Mouse (Mus musculus) midbrain, embryonic 13.5 days (tissue): ENCODE results near the gene Ovca2. TPM values are rescaled to one million over a fixed set of nuclear protein-coding genes. Genes with fewer than 3 reads are reported as not detected.

Experiments used
- ATAC-seq: fragments of 200-750 bp; cut with Nextera tagmentation; 2 replicates; pipeline ENCODE4 v1.8.0; 2017; ENCODE audit warnings: mild to moderate bottlenecking, moderate TSS enrichment, moderate library complexity
- H3K27ac ChIP-seq: fragments of 300-500 bp; sonication (generic); 2 replicates; pipeline ENCODE4 v1.5.1; 2015; ENCODE audit warnings: inconsistent platforms, mild to moderate bottlenecking, moderate library complexity
- H3K27me3 ChIP-seq: fragments of 300-500 bp; sonication (generic); 2 replicates; pipeline ENCODE4 v1.6.1; 2015; ENCODE audit warnings: mild to moderate bottlenecking, inconsistent platforms
- H3K36me3 ChIP-seq: fragments of 300-500 bp; sonication (generic); 2 replicates; pipeline ENCODE4 v1.6.1; 2015; ENCODE audit warnings: mild to moderate bottlenecking, inconsistent platforms
- H3K4me1 ChIP-seq: fragments of 300-500 bp; sonication (generic); replicated peaks from 2 replicates; pipeline ENCODE4 v1.6.1; 2015; ENCODE audit warnings: inconsistent platforms
- H3K4me2 ChIP-seq: fragments of 300-500 bp; sonication (generic); replicated peaks from 2 replicates; pipeline ENCODE4 v1.6.1; 2015; ENCODE audit warnings: moderate library complexity, mild to moderate bottlenecking, inconsistent platforms
- H3K4me3 ChIP-seq: fragments of 300-500 bp; sonication (generic); replicated peaks from 2 replicates; pipeline ENCODE4 v1.5.1; 2015; ENCODE audit warnings: mild to moderate bottlenecking, inconsistent platforms
- H3K9ac ChIP-seq: fragments of 300-500 bp; sonication (generic); replicated peaks from 2 replicates; pipeline ENCODE4 v1.6.1; 2015; ENCODE audit warnings: mild to moderate bottlenecking, inconsistent platforms
- H3K9me3 ChIP-seq: fragments of 300-500 bp; sonication (generic); 2 replicates; pipeline ENCODE4 v1.6.1; 2016; ENCODE audit warnings: mild to moderate bottlenecking, inconsistent platforms
- WGBS: fragments of 180-500 bp; shearing (Covaris S2); methylation state at CpG from one replicate; pipeline ENCODE4 v1.1.7; 2015; 5-methylcytosine and 5-hydroxymethylcytosine counted together
- polyA plus RNA-seq: library from polyadenylated mRNA; unstranded; fragments of >200 nt; fragmentation: Nextera tagmentation; extraction: Ambion mirVana; gene quantifications from 2 replicates; pipeline ENCODE4 v1.2.1, GENCODE M21; 2015

Gene Ovca2
- polyA plus RNA-seq, 1 experiment from 2014 or later: 19.8 TPM

DNA sequence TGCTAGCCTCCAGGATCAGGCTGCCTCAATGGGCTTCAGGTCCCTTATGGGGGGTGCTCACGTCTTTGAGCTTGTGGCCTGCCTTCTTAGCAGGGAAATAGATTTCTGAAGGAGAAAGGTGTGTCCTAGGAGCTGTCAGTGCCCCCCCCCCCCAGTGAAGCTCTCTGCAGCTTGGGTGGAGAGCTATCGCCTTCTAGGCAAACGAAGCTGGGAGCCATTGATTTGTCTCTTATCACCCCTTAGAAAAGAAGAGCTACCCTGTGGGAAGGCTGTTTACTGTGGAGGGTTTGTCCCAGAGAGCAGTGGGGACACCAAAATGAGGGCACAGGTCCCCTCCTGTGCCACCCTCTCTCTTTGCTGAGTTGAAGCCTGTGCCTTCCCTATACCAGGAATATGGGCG lies 31.5 kb upstream of the Ovca2 start:
- Histone ChIP-seq H3K9me3 (no peaks in the 10 kb centered on the region), H3K27me3 (no peaks in the 10 kb centered on the region), H3K4me2 (0 out of 2 replicates have a peak overlapping the region, but pooled peaks have one; percentile 25), H3K36me3 (no peaks in the 10 kb centered on the region), H3K4me1 (peaks cover 81% of the 10 kb centered on the region), H3K9ac (no peak overlapping the region; the same call in 1 of the 2 replicates), H3K4me3 (no peak overlapping the region), H3K27ac (peak overlapping the region; percentile 86)
- no peak for ATAC-seq
- 45% methylated on average over 4 of the region's 4 CpGs for WGBS

GRCm38 (mm10) chr11:75209363-75209762 lies 30.7 kb upstream of the Ovca2 start:
- no peaks in the 10 kb centered on the region for H3K9me3 ChIP-seq
- 60% methylated on average over 4 of the region's 4 CpGs for WGBS
- H3K27me3 ChIP-seq: no peaks in the 10 kb centered on the region
- peak overlapping the region; percentile 86 for H3K27ac ChIP-seq
- no peak overlapping the region for H3K9ac ChIP-seq
- H3K4me3 ChIP-seq: no peak overlapping the region
- H3K4me1 ChIP-seq: peaks cover 81% of the 10 kb centered on the region
- no peak for ATAC-seq
- no peak overlapping the region for H3K4me2 ChIP-seq
- H3K36me3 ChIP-seq: no peaks in the 10 kb centered on the region

DNA sequence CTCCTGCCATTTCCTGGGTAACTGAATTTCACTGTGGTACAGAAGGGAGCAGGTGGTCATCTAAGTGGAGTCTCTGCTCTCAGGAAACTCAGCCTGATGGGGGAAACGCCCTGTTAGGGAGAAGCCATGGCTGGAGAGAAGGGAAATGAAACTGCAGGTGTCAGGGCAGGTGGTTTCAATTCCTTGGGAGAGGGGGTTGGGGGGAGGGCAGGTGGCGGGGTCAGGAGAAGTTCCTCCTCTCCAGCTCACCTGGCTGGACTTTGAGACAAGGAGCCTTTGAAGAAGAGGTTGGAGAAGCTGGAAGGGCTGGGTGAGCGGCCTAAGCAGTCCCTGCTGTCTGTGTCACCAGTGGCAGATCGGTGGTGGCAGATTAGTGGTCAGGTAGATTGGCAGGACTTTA lies 27.7 kb upstream of the Ovca2 start:
- no peak overlapping the region for H3K4me3 ChIP-seq
- no peaks in the 10 kb centered on the region for H3K9me3 ChIP-seq
- 79% methylated on average over 4 of the region's 4 CpGs for WGBS
- no peak overlapping the region for H3K9ac ChIP-seq
- H3K36me3 ChIP-seq: no peaks in the 10 kb centered on the region
- no peak overlapping the region for H3K4me2 ChIP-seq
- peaks cover 79% of the 10 kb centered on the region for H3K4me1 ChIP-seq
- no peak for ATAC-seq
- H3K27me3 ChIP-seq: no peaks in the 10 kb centered on the region
- no peak overlapping the region for H3K27ac ChIP-seq

DNA sequence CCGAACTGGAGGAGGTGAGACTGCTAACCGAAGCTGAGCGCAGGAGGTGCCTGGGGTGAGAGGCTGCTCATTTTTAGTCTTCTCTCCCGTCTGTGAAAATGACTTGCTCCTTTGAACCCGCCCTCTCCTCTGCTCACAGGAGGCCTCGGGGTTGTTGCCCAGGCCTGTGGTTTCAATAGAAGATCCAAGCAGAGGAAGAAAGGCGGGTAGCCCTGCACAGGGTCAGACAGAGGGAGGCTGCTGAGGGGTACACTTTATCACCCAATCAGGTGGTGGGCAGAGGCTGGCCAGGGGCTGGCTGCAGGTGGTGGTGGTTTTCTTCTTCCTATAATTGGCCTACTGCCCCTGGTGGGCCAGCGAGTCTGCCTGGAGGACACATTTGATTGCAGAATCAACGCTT lies 25.8 kb upstream of the Ovca2 start:
- H3K4me1 ChIP-seq: peaks cover 72% of the 10 kb centered on the region
- peak overlapping the region; percentile 56 for H3K27ac ChIP-seq
- no peak overlapping the region for H3K9ac ChIP-seq
- no peaks in the 10 kb centered on the region for H3K9me3 ChIP-seq
- H3K4me3 ChIP-seq: no peak overlapping the region
- 0 out of 2 replicates have a peak, but pooled peaks cover 1% of the 10 kb centered on the region for H3K36me3 ChIP-seq
- no peak overlapping the region for H3K4me2 ChIP-seq
- no peaks in the 10 kb centered on the region for H3K27me3 ChIP-seq
- no peak for ATAC-seq
- 36% methylated on average over 9 of the region's 9 CpGs for WGBS

DNA sequence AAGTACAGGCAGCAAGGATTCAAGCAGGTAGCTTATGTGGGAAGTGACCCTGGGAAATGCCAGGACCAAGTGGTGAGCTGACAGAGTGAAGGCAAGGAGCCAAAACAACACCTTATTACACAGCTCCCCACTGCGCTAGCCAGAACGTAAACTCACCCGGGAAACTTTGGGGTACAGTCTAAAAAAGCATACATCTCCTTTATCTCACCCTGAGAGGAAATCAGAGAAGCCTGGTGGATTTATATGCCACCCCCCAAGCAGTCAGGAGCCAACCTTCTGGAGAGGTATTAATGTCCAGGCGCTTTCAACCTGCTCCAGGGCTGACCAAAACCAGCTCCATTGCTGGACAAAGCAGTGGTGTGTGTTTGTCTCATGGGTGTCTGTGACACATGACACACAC lies 25.3 kb upstream of the Ovca2 start:
- 87% methylated on average over 4 of the region's 4 CpGs for WGBS
- H3K9me3 ChIP-seq: no peaks in the 10 kb centered on the region
- H3K27me3 ChIP-seq: no peaks in the 10 kb centered on the region
- 0 out of 2 replicates have a peak, but pooled peaks cover 3% of the 10 kb centered on the region for H3K36me3 ChIP-seq
- ATAC-seq: no peak
- H3K4me3 ChIP-seq: no peak overlapping the region
- peaks cover 67% of the 10 kb centered on the region for H3K4me1 ChIP-seq
- H3K27ac ChIP-seq: peak overlapping the region; percentile 56; the same call in 1 of the 2 replicates
- no peak overlapping the region for H3K4me2 ChIP-seq
- no peak overlapping the region for H3K9ac ChIP-seq

- Histone ChIP-seq H3K36me3 (0 out of 2 replicates have a peak, but pooled peaks cover 3% of the 10 kb centered on the region), H3K4me2 (no peak overlapping the region), H3K27me3 (peaks cover 10% of the 10 kb centered on the region), H3K9ac (no peak overlapping the region), H3K9me3 (no peaks in the 10 kb centered on the region), H3K27ac (peak overlapping the region; percentile 11), H3K4me1 (peaks cover 74% of the 10 kb centered on the region), H3K4me3 (no peak overlapping the region)
- 62% methylated on average over 8 of the region's 8 CpGs for WGBS
- ATAC-seq: no peak
Observed at GRCm38 (mm10) chr11:75201721-75202120, 23.1 kb upstream of the Ovca2 start.

DNA sequence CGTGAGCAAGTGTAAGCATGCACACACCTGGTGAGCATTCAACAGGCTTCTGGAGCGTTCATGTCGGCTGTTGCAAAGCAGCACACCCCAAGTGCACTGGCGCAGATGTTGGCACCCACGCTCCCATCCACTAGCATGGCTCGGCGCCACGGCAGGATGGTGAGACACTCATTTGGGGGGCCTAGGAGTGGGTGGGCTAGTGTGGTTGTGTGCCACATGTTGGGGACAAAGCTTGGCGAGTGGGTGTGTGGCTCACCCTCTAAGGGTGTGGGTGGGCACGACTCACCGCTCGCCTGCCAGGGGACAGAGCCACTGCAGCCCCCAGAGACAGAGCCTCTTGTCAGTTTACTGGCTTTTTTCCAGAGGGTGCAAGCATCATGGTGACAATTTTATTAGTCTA lies 22.3 kb upstream of the Ovca2 start:
- 0 out of 2 replicates have a peak, but pooled peaks cover 3% of the 10 kb centered on the region for H3K36me3 ChIP-seq
- H3K9me3 ChIP-seq: no peaks in the 10 kb centered on the region
- H3K4me2 ChIP-seq: no peak overlapping the region
- peak overlapping the region; percentile 11 for H3K27ac ChIP-seq
- WGBS: 93% methylated on average over 12 of the region's 12 CpGs
- H3K4me1 ChIP-seq: peaks cover 77% of the 10 kb centered on the region
- H3K27me3 ChIP-seq: peaks cover 18% of the 10 kb centered on the region
- no peak for ATAC-seq
- H3K9ac ChIP-seq: no peak overlapping the region
- no peak overlapping the region for H3K4me3 ChIP-seq

- H3K36me3 ChIP-seq: 0 out of 2 replicates have a peak, but pooled peaks cover 3% of the 10 kb centered on the region
- H3K9me3 ChIP-seq: no peaks in the 10 kb centered on the region
- 87% methylated on average over 5 of the region's 5 CpGs for WGBS
Observed at GRCm38 (mm10) chr11:75199951-75200350, 21.3 kb upstream of the Ovca2 start.

DNA sequence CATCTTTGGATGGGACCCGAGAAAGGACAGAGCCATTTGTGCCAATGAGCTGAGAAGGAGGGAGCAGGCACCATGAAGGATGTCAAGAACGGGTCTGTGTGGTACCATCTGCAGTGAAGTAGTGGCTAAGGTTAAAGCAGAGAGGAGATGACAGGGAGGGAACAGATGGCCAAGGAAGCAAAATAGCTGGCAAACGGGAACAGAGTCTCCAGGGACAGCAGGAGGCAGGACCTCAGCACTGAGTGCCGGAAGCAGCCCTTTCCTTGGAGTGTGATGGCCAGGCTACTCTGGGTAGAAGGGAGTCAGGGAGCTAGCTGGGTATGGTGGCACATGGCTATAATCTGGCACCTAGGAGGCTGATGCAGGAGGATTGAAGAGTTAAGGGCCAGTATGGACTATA lies 20.2 kb upstream of the Ovca2 start:
- H3K4me1 ChIP-seq: peaks cover 80% of the 10 kb centered on the region
- peaks cover 40% of the 10 kb centered on the region for H3K27me3 ChIP-seq
- 63% methylated on average over 4 of the region's 4 CpGs for WGBS
- H3K36me3 ChIP-seq: 0 out of 2 replicates have a peak, but pooled peaks cover 3% of the 10 kb centered on the region
- no peaks in the 10 kb centered on the region for H3K9me3 ChIP-seq
- no peak overlapping the region for H3K4me3 ChIP-seq
- no peak overlapping the region for H3K4me2 ChIP-seq
- no peak overlapping the region for H3K27ac ChIP-seq
- no peak for ATAC-seq
- no peak overlapping the region for H3K9ac ChIP-seq

More at GRCm38 (mm10) chr11:75199951-75200350, 21.3 kb upstream of the Ovca2 start:
- Histone ChIP-seq H3K4me2 (no peak overlapping the region), H3K4me3 (no peak overlapping the region), H3K27ac (no peak overlapping the region), H3K27me3 (peaks cover 28% of the 10 kb centered on the region), H3K9ac (no peak overlapping the region), H3K4me1 (peaks cover 78% of the 10 kb centered on the region)
- no peak for ATAC-seq

- WGBS: 34% methylated on average over 7 of the region's 7 CpGs
Observed at GRCm38 (mm10) chr11:75197956-75198355, 19.3 kb upstream of the Ovca2 start.

DNA sequence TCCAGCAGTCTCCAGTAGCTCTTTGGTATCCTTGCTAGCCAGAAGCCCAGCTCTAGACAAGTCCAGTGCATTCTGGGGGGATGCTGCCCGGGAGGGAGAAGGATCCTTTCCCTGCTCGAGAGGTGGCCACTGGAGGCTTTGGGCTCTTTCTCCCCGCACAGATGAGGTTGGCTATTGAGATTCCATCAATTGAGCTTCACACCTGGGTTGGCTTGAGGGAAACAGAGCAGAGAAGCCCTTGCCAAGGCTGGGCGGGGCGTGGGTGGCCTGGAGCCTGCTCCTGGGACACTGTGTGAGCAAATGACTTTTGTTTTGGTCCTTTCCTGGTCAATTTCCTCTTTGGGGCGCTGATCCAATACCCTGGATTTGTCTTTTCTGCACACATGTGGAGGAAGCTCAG lies 17.5 kb upstream of the Ovca2 start:
- Histone ChIP-seq H3K4me1 (peaks cover 81% of the 10 kb centered on the region), H3K9me3 (no peaks in the 10 kb centered on the region), H3K9ac (peak overlapping the region; percentile 56), H3K27me3 (peaks cover 66% of the 10 kb centered on the region), H3K4me3 (peak overlapping the region; percentile 64), H3K4me2 (peak overlapping the region; percentile 79), H3K27ac (peak overlapping the region; percentile 80), H3K36me3 (0 out of 2 replicates have a peak, but pooled peaks cover 3% of the 10 kb centered on the region)
- WGBS: 45% methylated on average over 6 of the region's 6 CpGs
- ATAC-seq: no peak

More at GRCm38 (mm10) chr11:75197956-75198355, 19.3 kb upstream of the Ovca2 start:
- Histone ChIP-seq H3K9ac (no peak overlapping the region), H3K4me2 (0 out of 2 replicates have a peak overlapping the region, but pooled peaks have one; percentile 31), H3K9me3 (no peaks in the 10 kb centered on the region), H3K36me3 (0 out of 2 replicates have a peak, but pooled peaks cover 3% of the 10 kb centered on the region), H3K27ac (no peak overlapping the region), H3K4me3 (no peak overlapping the region), H3K4me1 (peaks cover 81% of the 10 kb centered on the region), H3K27me3 (peaks cover 48% of the 10 kb centered on the region)
- no peak for ATAC-seq

DNA sequence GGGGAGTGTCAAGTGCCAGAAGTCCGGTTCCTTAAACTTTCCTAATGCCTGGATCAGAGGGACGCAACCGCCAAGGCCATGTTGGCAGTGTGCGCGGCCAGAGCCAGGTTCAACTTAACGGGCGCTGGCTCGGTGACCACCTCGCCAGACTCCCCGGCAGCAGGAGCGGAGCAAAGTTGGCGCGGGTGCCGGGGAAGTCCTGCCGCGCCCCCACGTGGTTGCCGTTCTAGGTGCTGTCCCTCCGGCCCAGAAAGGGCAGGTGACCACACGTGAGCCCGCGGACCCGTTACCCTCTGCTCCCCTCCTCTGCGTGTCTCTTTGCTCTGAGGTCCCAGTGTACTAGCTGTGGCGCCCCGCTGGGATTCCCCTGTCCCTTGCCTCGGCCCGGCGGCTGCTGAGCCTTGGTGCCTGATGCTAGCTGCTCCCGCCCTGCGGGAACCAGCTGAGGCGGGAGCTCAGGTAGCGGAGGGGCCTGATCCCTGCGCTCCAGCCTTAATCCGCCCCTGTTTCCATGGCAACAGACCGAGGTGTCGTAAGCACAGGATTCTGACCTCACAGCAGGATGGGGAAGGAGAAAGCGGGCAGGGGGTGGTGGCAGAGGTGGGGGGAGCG lies 16.3 kb upstream of the Ovca2 start:
- Histone ChIP-seq H3K36me3 (0 out of 2 replicates have a peak, but pooled peaks cover 3% of the 10 kb centered on the region), H3K4me1 (peaks cover 79% of the 10 kb centered on the region), H3K27ac (peak overlapping the region; percentile 80), H3K9me3 (no peaks in the 10 kb centered on the region), H3K27me3 (peaks cover 69% of the 10 kb centered on the region), H3K4me3 (peak overlapping the region; percentile 64), H3K9ac (peak overlapping the region; percentile 78), H3K4me2 (peak overlapping the region; percentile 79)
- ATAC-seq: peak; percentile 43
- WGBS: under 1% methylated on average over 39 of the region's 39 CpGs
